Mouse (Mus musculus): Measurements from ENCODE around the gene Asns.

GRCm38 (mm10) chr6:7714230-7714629 is 21.2 kb upstream of the Asns start:
- no peak for TF ChIP-seq POLR2A (IDR thresholded peaks at IDR 0.05; ENCODE audit: borderline replicate concordance, extremely low read depth, insufficient read depth, insufficient read length, poor library complexity, severe bottlenecking)
- TF ChIP-seq CTCF (IDR thresholded peaks at IDR 0.05; ENCODE audit: borderline replicate concordance, extremely low read depth, insufficient read depth, insufficient read length): no peak

All from brain, embryonic 14.5 days (tissue).